ENCODE assay signal across 8 mouse cellular contexts in the genomic region with DNA sequence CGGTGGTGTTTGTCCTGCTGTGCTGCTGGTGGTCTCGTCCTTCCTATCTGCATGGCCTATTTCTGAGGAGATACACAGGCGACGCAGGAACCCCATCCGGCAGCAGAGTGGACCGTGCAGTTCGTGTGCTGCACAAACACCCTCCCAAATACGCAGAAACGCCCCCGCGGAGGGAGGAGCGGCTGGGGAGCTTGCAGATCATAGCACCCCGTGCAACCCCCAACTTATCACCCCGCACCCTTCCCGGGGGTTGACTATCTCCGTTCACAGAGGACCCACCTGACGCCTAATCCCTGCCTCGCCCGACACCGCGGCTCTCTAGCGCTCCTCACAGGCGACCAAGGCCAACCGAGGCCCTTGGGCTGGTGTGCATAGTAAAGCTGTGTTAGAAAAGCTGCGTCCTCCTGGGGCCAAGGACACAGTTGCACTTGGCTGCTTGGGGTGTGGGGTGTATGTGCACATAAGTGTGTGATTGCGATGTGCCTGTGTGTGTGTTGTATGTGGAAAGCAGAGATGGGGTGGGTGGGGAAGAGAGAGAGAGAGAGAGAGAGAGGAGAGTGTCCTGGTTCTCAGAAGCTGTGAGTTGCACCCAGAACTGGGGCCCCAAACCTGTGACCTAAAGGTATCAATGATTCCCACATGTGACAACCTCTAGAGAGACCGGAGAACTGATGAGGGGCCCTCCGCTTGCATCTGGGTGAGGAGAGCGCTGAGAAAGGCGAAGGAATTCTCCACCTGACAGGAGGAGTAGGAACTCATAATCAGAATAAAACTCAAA. TPM values are rescaled to one million over a fixed set of nuclear protein-coding genes. Genes with fewer than 3 reads are reported as not detected.
DNase-seq lines count a peak whose midpoint lies in the region; ATAC-seq and TF ChIP-seq lines count a peak whose summit lies in the region.

No protein-coding gene starts in this region.

- DNase-seq in urinary bladder, postnatal 14 days (ENCODE audit: low spot score) = peak; percentile 18
- no peak for DNase-seq in urinary bladder, postnatal 36 days (ENCODE audit: low spot score in 2 of 2)
- peak; percentile 51 for DNase-seq in cerebellum, adult 8-10 months
- DNase-seq in forebrain, postnatal 0 days = peak; percentile 47
- DNase-seq in kidney, postnatal 14 days = peak; percentile 17
- DNase-seq in liver, embryonic 13.5 days = peak; percentile 95
- DNase-seq in MN1 (ENCODE audit: low spot score) = no peak

- H3K27ac ChIP-seq in forebrain, postnatal 0 days (ENCODE audit: low read depth, low read length) = no peak overlapping the region
- H3K27ac ChIP-seq in liver, embryonic 13.5 days = peak overlapping the region; percentile 95
- H3K27ac ChIP-seq in neural tube, embryonic 13.5 days (replicated peaks) = no peak overlapping the region

- no peaks in the 10 kb centered on the region for H3K4me1 ChIP-seq in forebrain, postnatal 0 days (ENCODE audit: insufficient read depth)
- peaks cover 93% of the 10 kb centered on the region for H3K4me1 ChIP-seq in liver, embryonic 13.5 days (replicated peaks)
- H3K4me1 ChIP-seq in neural tube, embryonic 13.5 days (replicated peaks) = peaks cover 8% of the 10 kb centered on the region

- no peaks in the 10 kb centered on the region for H3K9me3 ChIP-seq in forebrain, postnatal 0 days (ENCODE audit: low read length)
- H3K9me3 ChIP-seq in liver, embryonic 13.5 days (replicated peaks) = no peaks in the 10 kb centered on the region
- H3K9me3 ChIP-seq in neural tube, embryonic 13.5 days = no peaks in the 10 kb centered on the region

- ATAC-seq in forebrain, postnatal 0 days = peak; percentile 81
- peak; percentile 89 for ATAC-seq in liver, embryonic 13.5 days (ENCODE audit: low read depth)
- peak; percentile 72 for ATAC-seq in neural tube, embryonic 13.5 days (ENCODE audit: low read depth)

- H3K9ac ChIP-seq in forebrain, postnatal 0 days = peak overlapping the region; percentile 40
- peak overlapping the region; percentile 75 for H3K9ac ChIP-seq in liver, embryonic 13.5 days
- H3K9ac ChIP-seq in neural tube, embryonic 13.5 days = peak overlapping the region; percentile 67

- H3K4me2 ChIP-seq in forebrain, postnatal 0 days (ENCODE audit: low read depth) = peak overlapping the region; percentile 60
- peak overlapping the region; percentile 79 for H3K4me2 ChIP-seq in liver, embryonic 13.5 days
- H3K4me2 ChIP-seq in neural tube, embryonic 13.5 days = peak overlapping the region; percentile 64

- no peaks in the 10 kb centered on the region for H3K27me3 ChIP-seq in forebrain, postnatal 0 days (ENCODE audit: insufficient read depth, low read length)
- H3K27me3 ChIP-seq in liver, embryonic 13.5 days = no peaks in the 10 kb centered on the region
- H3K27me3 ChIP-seq in neural tube, embryonic 13.5 days = no peaks in the 10 kb centered on the region; the same call in 1 of the 2 replicates

- WGBS in forebrain, postnatal 0 days = 15% methylated on average over 29 of the region's 30 CpGs
- WGBS in liver, embryonic 13.5 days (ENCODE audit: insufficient replicate concordance) = 3% methylated on average over 30 of the region's 30 CpGs
- WGBS in neural tube, embryonic 13.5 days = 16% methylated on average over 30 of the region's 30 CpGs

- H3K4me3 ChIP-seq in forebrain, postnatal 0 days (ENCODE audit: low read depth, low read length) = peak overlapping the region; percentile 28
- H3K4me3 ChIP-seq in liver, embryonic 13.5 days (replicated peaks) = peak overlapping the region; percentile 55
- peak overlapping the region; percentile 34 for H3K4me3 ChIP-seq in neural tube, embryonic 13.5 days

- H3K36me3 ChIP-seq in forebrain, postnatal 0 days (ENCODE audit: insufficient read depth) = no peaks in the 10 kb centered on the region
- H3K36me3 ChIP-seq in liver, embryonic 13.5 days = no peaks in the 10 kb centered on the region
- no peaks in the 10 kb centered on the region for H3K36me3 ChIP-seq in neural tube, embryonic 13.5 days

- TF ChIP-seq CTCF in forebrain, postnatal 0 days (IDR thresholded peaks at IDR 0.05; ENCODE audit: low read depth) = peak; percentile 64

RNA-seq across cellular contexts. Expression of gene Pklr, which starts 3.5 kb away (rescaled TPM):
- total RNA-seq in forebrain, postnatal 0 days (2014; rRNA removed) = 0.08 and 0.76 TPM in 2 replicates
- 0.19 TPM in 1 of 2 replicates, not detected in the other for polyA plus RNA-seq in forebrain, postnatal 0 days (2015; fragmentation: Nextera tagmentation; extraction: Ambion mirVana)
- 133 and 136 TPM in 2 replicates for polyA plus RNA-seq in liver, embryonic 13.5 days (2015; fragmentation: Nextera tagmentation; extraction: Ambion mirVana)
- polyA plus RNA-seq in neural tube, embryonic 13.5 days (2015; fragmentation: Nextera tagmentation; extraction: Ambion mirVana) = 0.14 and 0.46 TPM in 2 replicates

RNA-seq across cellular contexts. Expression of gene Hcn3, which starts 27.5 kb away (rescaled TPM):
- 44.9 and 45.5 TPM in 2 replicates for total RNA-seq in forebrain, postnatal 0 days (2014; rRNA removed)
- 22.7 and 30.3 TPM in 2 replicates for polyA plus RNA-seq in forebrain, postnatal 0 days (2015; fragmentation: Nextera tagmentation; extraction: Ambion mirVana)
- polyA plus RNA-seq in liver, embryonic 13.5 days (2015; fragmentation: Nextera tagmentation; extraction: Ambion mirVana) = 0.75 and 0.78 TPM in 2 replicates
- 34.6 and 35.6 TPM in 2 replicates for polyA plus RNA-seq in neural tube, embryonic 13.5 days (2015; fragmentation: Nextera tagmentation; extraction: Ambion mirVana)

RNA-seq across cellular contexts. Expression of gene Fdps, which starts 30.7 kb away (rescaled TPM):
- total RNA-seq in forebrain, postnatal 0 days (2014; rRNA removed) = 421 and 510 TPM in 2 replicates
- polyA plus RNA-seq in forebrain, postnatal 0 days (2015; fragmentation: Nextera tagmentation; extraction: Ambion mirVana) = 435 and 441 TPM in 2 replicates
- 274 and 295 TPM in 2 replicates for polyA plus RNA-seq in liver, embryonic 13.5 days (2015; fragmentation: Nextera tagmentation; extraction: Ambion mirVana)
- polyA plus RNA-seq in neural tube, embryonic 13.5 days (2015; fragmentation: Nextera tagmentation; extraction: Ambion mirVana) = 329 and 357 TPM in 2 replicates

RNA-seq across cellular contexts. Expression of gene Gm43738, which starts 31.6 kb away (rescaled TPM):
- not detected in 2 replicates for total RNA-seq in forebrain, postnatal 0 days (2014; rRNA removed)
- polyA plus RNA-seq in forebrain, postnatal 0 days (2015; fragmentation: Nextera tagmentation; extraction: Ambion mirVana) = not detected in 2 replicates
- not detected in 2 replicates for polyA plus RNA-seq in liver, embryonic 13.5 days (2015; fragmentation: Nextera tagmentation; extraction: Ambion mirVana)
- 0.15 TPM in 1 of 2 replicates, not detected in the other for polyA plus RNA-seq in neural tube, embryonic 13.5 days (2015; fragmentation: Nextera tagmentation; extraction: Ambion mirVana)

RNA-seq across cellular contexts. Expression of gene Clk2, which starts 32.1 kb away (rescaled TPM):
- 35.6 and 43.1 TPM in 2 replicates for total RNA-seq in forebrain, postnatal 0 days (2014; rRNA removed)
- polyA plus RNA-seq in forebrain, postnatal 0 days (2015; fragmentation: Nextera tagmentation; extraction: Ambion mirVana) = 11.2 and 12.8 TPM in 2 replicates
- 10.3 and 10.8 TPM in 2 replicates for polyA plus RNA-seq in liver, embryonic 13.5 days (2015; fragmentation: Nextera tagmentation; extraction: Ambion mirVana)
- 27.5 and 30.6 TPM in 2 replicates for polyA plus RNA-seq in neural tube, embryonic 13.5 days (2015; fragmentation: Nextera tagmentation; extraction: Ambion mirVana)

Comparison
In these comparisons a context has a peak if more than half of its experiments do, and no peak if none do; other contexts are left out.
1. DNase-seq: peak in urinary bladder, postnatal 14 days (single experiment), cerebellum, adult 8-10 months (single experiment), forebrain, postnatal 0 days (single experiment), kidney, postnatal 14 days (single experiment) and liver, embryonic 13.5 days (single experiment); none in urinary bladder, postnatal 36 days (0 of 2) and MN1 (single experiment).
2. RNA of gene Pklr, which starts 3.5 kb away (polyA plus RNA-seq): 133 to 136 TPM in liver, embryonic 13.5 days; 0.14 to 0.46 TPM in neural tube, embryonic 13.5 days and 0.19 TPM in forebrain, postnatal 0 days; every median in the first group is over 10 times any median in the second.
3. RNA of gene Hcn3, which starts 27.5 kb away (polyA plus RNA-seq): 34.6 to 35.6 TPM in neural tube, embryonic 13.5 days and 22.7 to 30.3 TPM in forebrain, postnatal 0 days; 0.75 to 0.78 TPM in liver, embryonic 13.5 days; every median in the first group is over 10 times any median in the second.
4. Peak in every context shown above with its lines, with median percentiles within 50 percentile points of each other: ATAC-seq, H3K4me2 ChIP-seq, H3K4me3 ChIP-seq and H3K9ac ChIP-seq.